Mouse (Mus musculus): ENCODE measurements at regions not wholly inside any gene's neighbourhood (a gene's known extent, or its start where the extent isn't known, plus 50 kb on each side); places are given as distances from the start of the nearest gene placed in this dataset.

- peak; percentile 42 for DNase-seq
Observed at GRCm38 (mm10) chr14:33865746-33866145, 57.6 kb upstream of the Gdf10 start.

- peak; percentile 55 for DNase-seq
Observed at GRCm38 (mm10) chr14:33867674-33868073, 55.7 kb upstream of the Gdf10 start.
